Mouse (Mus musculus) ES-Bruce4 (cell line): ENCODE measurements around the gene Tmem87b. TPM values are rescaled to one million over a fixed set of nuclear protein-coding genes. Genes with fewer than 3 reads are reported as not detected.

Experiments
- H3K27ac ChIP-seq: 2 replicates; pipeline ENCODE4 v1.5.1; 2012; ENCODE audit warnings: low read length, inconsistent platforms; ENCODE audit not compliant: insufficient read depth
- H3K27me3 ChIP-seq: 2 replicates; pipeline ENCODE4 v1.6.1; 2012; ENCODE audit warnings: mild to moderate bottlenecking, low read length, inconsistent platforms; ENCODE audit not compliant: control insufficient read depth, poor library complexity, insufficient read depth, severe bottlenecking
- H3K36me3 ChIP-seq: 2 replicates; pipeline ENCODE4 v1.6.1; 2012; ENCODE audit warnings: inconsistent platforms, mild to moderate bottlenecking, low read length, moderate library complexity; ENCODE audit not compliant: control insufficient read depth, poor library complexity, insufficient read depth, severe bottlenecking
- H3K4me1 ChIP-seq: one replicate; pipeline ENCODE4 v1.8.1; 2011; ENCODE audit warnings: low read length; ENCODE audit not compliant: control insufficient read depth, insufficient read depth
- H3K4me3 ChIP-seq: 2 replicates; pipeline ENCODE4 v1.5.1; 2011; ENCODE audit warnings: low read depth, mild to moderate bottlenecking, low read length
- H3K9ac ChIP-seq: 2 replicates; pipeline ENCODE4 v1.6.1; 2012; ENCODE audit warnings: low read depth, mild to moderate bottlenecking, inconsistent platforms; ENCODE audit not compliant: poor library complexity, severe bottlenecking
- H3K9me3 ChIP-seq: replicated peaks from 2 replicates; pipeline ENCODE4 v1.6.1; 2012; ENCODE audit warnings: mild to moderate bottlenecking, low read length, inconsistent platforms; ENCODE audit not compliant: control insufficient read depth, poor library complexity, insufficient read depth, severe bottlenecking
- CTCF ChIP-seq: IDR thresholded peaks from one replicate; pipeline ENCODE4 v1.8.1; 2011; ENCODE audit warnings: low read depth, low read length
- EP300 ChIP-seq: IDR thresholded peaks from 2 replicates; pipeline ENCODE4 v1.6.1; 2011; ENCODE audit warnings: low read depth, low read length; ENCODE audit not compliant: insufficient read depth
- POLR2A ChIP-seq: IDR thresholded peaks from one replicate; pipeline ENCODE4 v1.8.1; 2011; ENCODE audit warnings: low read length; ENCODE audit not compliant: insufficient read depth
- polyA plus RNA-seq: library from polyadenylated mRNA; stranded (reverse); fragments of >200 nt; gene quantifications from 2 replicates; pipeline ENCODE4 v1.2.4, GENCODE M21; 2011; ENCODE audit warnings: low read depth; ENCODE audit not compliant: missing spikeins, insufficient read depth, insufficient read length

The Tmem87b gene
- polyA plus RNA-seq, 1 experiment: 32.3 TPM

DNA sequence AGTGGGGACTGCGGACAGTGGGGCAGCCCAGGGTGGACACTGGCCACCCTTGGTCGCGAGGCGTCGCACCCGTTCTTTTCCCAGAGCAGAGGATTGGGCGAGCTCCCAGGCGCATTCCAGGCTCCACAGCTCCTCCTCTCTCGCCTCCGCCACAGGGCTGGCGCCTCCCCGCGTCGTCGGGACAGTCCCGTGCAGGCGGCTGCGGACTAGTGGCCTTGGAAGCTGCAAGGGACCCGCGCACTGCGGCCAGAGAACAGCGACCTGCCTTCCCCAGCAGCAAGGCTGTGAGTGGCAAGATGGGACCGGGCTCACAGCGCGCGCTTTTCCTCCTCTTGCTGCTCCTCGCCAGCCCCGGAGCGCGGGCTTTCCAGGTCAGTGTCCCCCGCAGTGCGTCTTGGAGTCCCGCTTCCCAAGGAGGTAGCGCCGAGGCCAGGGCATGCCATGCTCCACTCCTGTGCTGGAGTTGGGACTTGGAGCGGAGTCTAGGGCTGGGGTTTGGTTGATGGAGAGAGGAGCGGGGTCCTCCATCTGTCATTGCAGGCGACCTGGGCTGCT, 45.9 kb downstream of the Tmem87b start:
- H3K4me3 ChIP-seq: peak overlapping the region; percentile 50
- no peak overlapping the region for H3K27ac ChIP-seq
- TF ChIP-seq EP300 (no peak), CTCF (no peak), POLR2A (no peak)
- H3K9ac ChIP-seq: no peak overlapping the region
- no peaks in the 10 kb centered on the region for H3K36me3 ChIP-seq
- no peaks in the 10 kb centered on the region for H3K9me3 ChIP-seq
- H3K27me3 ChIP-seq: 0 out of 2 replicates have a peak, but pooled peaks cover 3% of the 10 kb centered on the region
- no peaks in the 10 kb centered on the region for H3K4me1 ChIP-seq

DNA sequence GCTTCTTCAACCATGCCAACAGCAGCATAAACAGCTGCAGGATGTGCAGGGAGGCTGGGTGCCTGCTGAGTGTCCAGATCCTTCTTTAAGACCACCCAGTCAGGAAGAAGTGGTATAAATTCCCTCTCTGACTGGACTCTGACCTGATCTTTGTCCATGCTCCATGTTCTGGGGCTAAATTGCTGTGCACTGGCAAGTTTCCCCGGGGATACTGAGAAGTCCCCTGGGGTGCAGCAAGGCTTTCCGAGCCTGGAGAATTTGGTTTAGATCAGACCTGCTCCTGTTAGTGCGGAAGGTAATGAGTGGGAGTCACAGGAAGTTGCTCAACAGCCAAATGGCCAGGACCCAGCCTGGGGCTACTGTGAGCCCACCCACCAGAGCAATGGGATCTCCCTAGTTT, 47.1 kb downstream of the Tmem87b start:
- no peaks in the 10 kb centered on the region for H3K4me1 ChIP-seq
- H3K27me3 ChIP-seq: 0 out of 2 replicates have a peak, but pooled peaks cover 3% of the 10 kb centered on the region
- H3K27ac ChIP-seq: no peak overlapping the region
- no peaks in the 10 kb centered on the region for H3K36me3 ChIP-seq
- H3K4me3 ChIP-seq: no peak overlapping the region
- TF ChIP-seq POLR2A (no peak), CTCF (no peak), EP300 (no peak)
- H3K9ac ChIP-seq: no peak overlapping the region
- H3K9me3 ChIP-seq: no peaks in the 10 kb centered on the region

DNA sequence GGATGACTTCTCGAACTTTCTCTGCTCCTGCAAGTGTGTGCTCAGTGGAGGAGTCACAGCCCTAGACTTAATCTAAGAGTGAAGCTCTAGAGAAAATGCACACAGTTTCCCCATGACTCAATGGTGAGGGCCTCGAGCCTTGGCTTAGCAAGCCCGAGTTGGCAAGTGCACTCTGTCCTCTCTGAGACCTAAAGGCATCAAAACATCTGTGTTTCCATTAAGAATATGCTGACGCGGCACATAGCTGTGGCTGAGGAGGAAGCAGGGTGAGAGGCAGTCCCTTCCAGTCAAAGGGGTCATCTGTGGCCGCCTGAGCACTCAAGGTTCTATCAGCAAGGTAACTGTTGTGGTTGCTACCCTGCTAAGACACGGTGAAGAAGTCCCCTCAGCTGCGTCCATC, 53.7 kb downstream of the Tmem87b start:
- Histone ChIP-seq H3K4me3 (no peak overlapping the region), H3K27ac (no peak overlapping the region), H3K27me3 (no peaks in the 10 kb centered on the region), H3K36me3 (no peaks in the 10 kb centered on the region), H3K9me3 (no peaks in the 10 kb centered on the region), H3K4me1 (peaks cover 6% of the 10 kb centered on the region), H3K9ac (no peak overlapping the region)
- TF ChIP-seq POLR2A (no peak), CTCF (no peak), EP300 (no peak)

- H3K36me3 ChIP-seq: no peaks in the 10 kb centered on the region
- TF ChIP-seq POLR2A (no peak), EP300 (no peak), CTCF (no peak)
- no peaks in the 10 kb centered on the region for H3K9me3 ChIP-seq
- no peak overlapping the region for H3K4me3 ChIP-seq
- H3K27ac ChIP-seq: no peak overlapping the region
- H3K27me3 ChIP-seq: no peaks in the 10 kb centered on the region
- H3K9ac ChIP-seq: no peak overlapping the region
- peaks cover 6% of the 10 kb centered on the region for H3K4me1 ChIP-seq
These were observed 54.3 kb downstream of the Tmem87b start for GRCm38 (mm10) chr2:128872256-128872655.

DNA sequence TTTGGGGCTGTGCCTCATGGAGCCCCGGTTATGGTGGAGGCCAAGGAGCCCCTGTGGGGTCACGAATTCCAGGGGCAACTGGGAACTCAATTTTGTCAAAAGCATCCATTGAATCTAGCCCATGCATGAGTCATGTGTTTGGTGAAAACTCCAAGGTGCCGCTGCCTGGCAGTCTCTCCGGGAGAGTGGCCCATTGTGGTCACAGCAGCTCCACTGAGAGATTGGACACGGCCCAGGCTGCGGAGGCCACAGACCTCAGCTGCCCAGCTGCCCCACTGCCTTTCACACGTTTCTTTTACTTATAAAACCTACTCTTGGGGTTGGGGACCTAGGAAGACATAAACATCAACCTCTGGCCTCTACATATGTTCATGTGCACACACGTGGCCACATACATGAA, 57.6 kb downstream of the Tmem87b start:
- H3K9ac ChIP-seq: no peak overlapping the region
- H3K36me3 ChIP-seq: no peaks in the 10 kb centered on the region
- H3K27me3 ChIP-seq: no peaks in the 10 kb centered on the region
- H3K9me3 ChIP-seq: no peaks in the 10 kb centered on the region
- no peak overlapping the region for H3K4me3 ChIP-seq
- H3K27ac ChIP-seq: no peak overlapping the region
- no peak for TF ChIP-seq EP300
- no peak for TF ChIP-seq POLR2A
- TF ChIP-seq CTCF: no peak
- peaks cover 6% of the 10 kb centered on the region for H3K4me1 ChIP-seq

- Histone ChIP-seq H3K36me3 (no peaks in the 10 kb centered on the region), H3K27ac (no peak overlapping the region), H3K9ac (no peak overlapping the region), H3K4me3 (no peak overlapping the region), H3K4me1 (no peaks in the 10 kb centered on the region), H3K27me3 (no peaks in the 10 kb centered on the region), H3K9me3 (no peaks in the 10 kb centered on the region)
- no peak for TF ChIP-seq POLR2A
- TF ChIP-seq CTCF: peak; percentile 31
- no peak for TF ChIP-seq EP300
These were observed 63.3 kb downstream of the Tmem87b start for GRCm38 (mm10) chr2:128881236-128881635.
